Mouse (Mus musculus): ENCODE results near the gene Zfp574. TPM values are rescaled to one million over a fixed set of nuclear protein-coding genes. Genes with fewer than 3 reads are reported as not detected.
"Not testable (repeated sequence)": the region's sequence is repeated elsewhere in the genome, so short reads cannot be mapped to it uniquely, and the experiment has no call there.

Zfp574 gene
- total RNA-seq, 1 experiment, result 18.9 TPM

- H3K4me3 ChIP-seq (ENCODE audit: insufficient read depth in 1 of 2, low read depth in 1 of 2, low read length in 2 of 2, poor library complexity in 1 of 2, severe bottlenecking in 1 of 2), result no peak overlapping the region
- 0 out of 4 replicates have a peak, but pooled peaks cover 0 to under 1% of the 10 kb centered on the region in 2 experiments for H3K4me1 ChIP-seq (ENCODE audit: control insufficient read depth in 2 of 2, insufficient read depth in 2 of 2, low read length in 2 of 2, poor library complexity in 1 of 2)
- TF ChIP-seq ZC3H11A (IDR thresholded peaks at IDR 0.05; ENCODE audit: borderline replicate concordance, low read depth, low read length) (no peak), ZNF384 (IDR thresholded peaks at IDR 0.05; ENCODE audit: low read depth, low read length) (no peak), MAFK (IDR thresholded peaks at IDR 0.05; ENCODE audit: insufficient read depth, low read depth, low read length) (no peak), HCFC1 (IDR thresholded peaks at IDR 0.05; ENCODE audit: borderline replicate concordance, insufficient read depth, low read length) (no peak), CHD2 (IDR thresholded peaks at IDR 0.05; ENCODE audit: low read depth, low read length) (no peak)
- H3K9me3 ChIP-seq (ENCODE audit: control insufficient read depth, insufficient read depth, low read depth, low read length), result no peaks in the 10 kb centered on the region
- in situ Hi-C loops (cut with MboI; ENCODE audit: low sequenced_read_pairs in 2 of 2, unreplicated experiment in 2 of 2), result no loop called here
- no peak overlapping the region for H3K27ac ChIP-seq (ENCODE audit: insufficient read depth, low read depth, low read length, poor library complexity, severe bottlenecking)
- H3K9ac ChIP-seq (ENCODE audit: insufficient read depth, low read depth, low read length, poor library complexity, severe bottlenecking), result no peak overlapping the region
- no peak for DNase-seq (ENCODE audit: low read depth, low spot score)
- peaks cover 4% of the 10 kb centered on the region; the same call in 1 of the 2 replicates for H3K36me3 ChIP-seq (ENCODE audit: control insufficient read depth, insufficient read depth, low read length, poor library complexity, severe bottlenecking)
These were observed 40.8 kb upstream of the Zfp574 start for GRCm38 (mm10) chr7:25031528-25031927.

DNA sequence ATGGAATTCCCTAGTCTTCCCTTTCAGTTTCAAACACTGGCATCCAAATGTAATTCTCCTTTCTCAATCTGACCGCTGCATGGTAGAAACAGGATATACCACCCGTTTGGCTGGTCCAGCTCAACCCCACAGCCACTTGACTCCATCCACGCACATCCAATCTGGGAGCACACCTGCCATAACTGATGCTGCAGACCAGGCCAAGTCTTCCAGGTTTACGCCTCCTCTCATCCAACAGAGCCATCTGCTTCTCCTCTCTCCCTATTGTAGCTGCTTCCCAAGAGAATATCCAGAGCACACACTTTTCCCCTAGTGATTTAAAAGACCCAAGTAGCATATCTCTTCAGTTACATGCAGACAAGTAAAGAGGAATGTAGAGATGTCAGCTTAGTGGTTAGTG lies 37.6 kb upstream of the Zfp574 start:
- no peak overlapping the region for H3K4me3 ChIP-seq (ENCODE audit: insufficient read depth in 1 of 2, low read depth in 1 of 2, low read length in 2 of 2, poor library complexity in 1 of 2, severe bottlenecking in 1 of 2)
- H3K9me3 ChIP-seq (ENCODE audit: control insufficient read depth, insufficient read depth, low read depth, low read length), result no peaks in the 10 kb centered on the region
- no peak overlapping the region for H3K27ac ChIP-seq (ENCODE audit: insufficient read depth, low read depth, low read length, poor library complexity, severe bottlenecking)
- H3K36me3 ChIP-seq (ENCODE audit: control insufficient read depth, insufficient read depth, low read length, poor library complexity, severe bottlenecking), result no peaks in the 10 kb centered on the region
- TF ChIP-seq ZNF384 (IDR thresholded peaks at IDR 0.05; ENCODE audit: low read depth, low read length) (no peak), MAFK (IDR thresholded peaks at IDR 0.05; ENCODE audit: insufficient read depth, low read depth, low read length) (no peak), HCFC1 (IDR thresholded peaks at IDR 0.05; ENCODE audit: borderline replicate concordance, insufficient read depth, low read length) (no peak), CHD2 (IDR thresholded peaks at IDR 0.05; ENCODE audit: low read depth, low read length) (no peak), ZC3H11A (IDR thresholded peaks at IDR 0.05; ENCODE audit: borderline replicate concordance, low read depth, low read length) (no peak)
- in situ Hi-C loops (cut with MboI; ENCODE audit: low sequenced_read_pairs in 2 of 2, unreplicated experiment in 2 of 2), result no loop called here
- no peak for DNase-seq (ENCODE audit: low read depth, low spot score)
- no peak overlapping the region for H3K9ac ChIP-seq (ENCODE audit: insufficient read depth, low read depth, low read length, poor library complexity, severe bottlenecking)
- H3K4me1 ChIP-seq (ENCODE audit: control insufficient read depth in 2 of 2, insufficient read depth in 2 of 2, low read length in 2 of 2, poor library complexity in 1 of 2), result no peaks in the 10 kb centered on the region

- in situ Hi-C loops (cut with MboI; ENCODE audit: low sequenced_read_pairs in 2 of 2, unreplicated experiment in 2 of 2), result no loop called here
These were observed 36.5 kb upstream of the Zfp574 start for GRCm38 (mm10) chr7:25035916-25036315.

GRCm38 (mm10) chr7:25041921-25042320 lies 30.4 kb upstream of the Zfp574 start:
- no peak for DNase-seq (ENCODE audit: low read depth, low spot score)

More at GRCm38 (mm10) chr7:25035916-25036315, 36.5 kb upstream of the Zfp574 start:
- Histone ChIP-seq H3K4me1 (ENCODE audit: control insufficient read depth in 2 of 2, insufficient read depth in 2 of 2, low read length in 2 of 2, poor library complexity in 1 of 2) (no peaks in the 10 kb centered on the region), H3K4me3 (ENCODE audit: insufficient read depth in 1 of 2, low read depth in 1 of 2, low read length in 2 of 2, poor library complexity in 1 of 2, severe bottlenecking in 1 of 2) (no peak overlapping the region), H3K9me3 (ENCODE audit: control insufficient read depth, insufficient read depth, low read depth, low read length) (no peaks in the 10 kb centered on the region), H3K27ac (ENCODE audit: insufficient read depth, low read depth, low read length, poor library complexity, severe bottlenecking) (no peak overlapping the region), H3K36me3 (ENCODE audit: control insufficient read depth, insufficient read depth, low read length, poor library complexity, severe bottlenecking) (no peaks in the 10 kb centered on the region), H3K9ac (ENCODE audit: insufficient read depth, low read depth, low read length, poor library complexity, severe bottlenecking) (no peak overlapping the region)
- peak; percentile 47 for DNase-seq (ENCODE audit: low read depth, low spot score)
- TF ChIP-seq ZC3H11A (IDR thresholded peaks at IDR 0.05; ENCODE audit: borderline replicate concordance, low read depth, low read length), result peak; percentile 43; the same call in 1 of the 2 replicates
- no peak for TF ChIP-seq CHD2 (IDR thresholded peaks at IDR 0.05; ENCODE audit: low read depth, low read length)

GRCm38 (mm10) chr7:25044599-25044998 lies 27.8 kb upstream of the Zfp574 start:
- H3K36me3 ChIP-seq (ENCODE audit: control insufficient read depth, insufficient read depth, low read length, poor library complexity, severe bottlenecking); H3K4me3 ChIP-seq (ENCODE audit: insufficient read depth in 1 of 2, low read depth in 1 of 2, low read length in 2 of 2, poor library complexity in 1 of 2, severe bottlenecking in 1 of 2); in situ Hi-C loops (cut with MboI; ENCODE audit: low sequenced_read_pairs in 2 of 2, unreplicated experiment in 2 of 2); H3K9ac ChIP-seq (ENCODE audit: insufficient read depth, low read depth, low read length, poor library complexity, severe bottlenecking); H3K9me3 ChIP-seq (ENCODE audit: control insufficient read depth, insufficient read depth, low read depth, low read length); DNase-seq (ENCODE audit: low read depth, low spot score); H3K27ac ChIP-seq (ENCODE audit: insufficient read depth, low read depth, low read length, poor library complexity, severe bottlenecking): not testable (repeated sequence)
- H3K4me1 ChIP-seq (ENCODE audit: control insufficient read depth in 2 of 2, insufficient read depth in 2 of 2, low read length in 2 of 2, poor library complexity in 1 of 2), result peaks cover 3 to 11% of the 10 kb centered on the region in 2 experiments; a peak in 1 of 4 replicates

More at GRCm38 (mm10) chr7:25041921-25042320, 30.4 kb upstream of the Zfp574 start:
- Histone ChIP-seq H3K4me3 (ENCODE audit: insufficient read depth in 1 of 2, low read depth in 1 of 2, low read length in 2 of 2, poor library complexity in 1 of 2, severe bottlenecking in 1 of 2) (no peak overlapping the region), H3K9me3 (ENCODE audit: control insufficient read depth, insufficient read depth, low read depth, low read length) (no peaks in the 10 kb centered on the region), H3K27ac (ENCODE audit: insufficient read depth, low read depth, low read length, poor library complexity, severe bottlenecking) (no peak overlapping the region), H3K36me3 (ENCODE audit: control insufficient read depth, insufficient read depth, low read length, poor library complexity, severe bottlenecking) (no peaks in the 10 kb centered on the region; the same call in 1 of the 2 replicates), H3K9ac (ENCODE audit: insufficient read depth, low read depth, low read length, poor library complexity, severe bottlenecking) (no peak overlapping the region), H3K4me1 (ENCODE audit: control insufficient read depth in 2 of 2, insufficient read depth in 2 of 2, low read length in 2 of 2, poor library complexity in 1 of 2) (peaks cover 3 to 11% of the 10 kb centered on the region in 2 experiments; a peak in 1 of 4 replicates)
- in situ Hi-C loops (cut with MboI; ENCODE audit: low sequenced_read_pairs in 2 of 2, unreplicated experiment in 2 of 2), result no loop called here
- TF ChIP-seq MAFK (IDR thresholded peaks at IDR 0.05; ENCODE audit: insufficient read depth, low read depth, low read length), result no peak
- no peak for TF ChIP-seq HCFC1 (IDR thresholded peaks at IDR 0.05; ENCODE audit: borderline replicate concordance, insufficient read depth, low read length)
- TF ChIP-seq ZNF384 (IDR thresholded peaks at IDR 0.05; ENCODE audit: low read depth, low read length), result no peak
- TF ChIP-seq ZC3H11A (IDR thresholded peaks at IDR 0.05; ENCODE audit: borderline replicate concordance, low read depth, low read length), result no peak
- no peak for TF ChIP-seq CHD2 (IDR thresholded peaks at IDR 0.05; ENCODE audit: low read depth, low read length)
